Mouse (Mus musculus): ENCODE results near the gene Ube2z. TPM values are rescaled to one million over a fixed set of nuclear protein-coding genes. Genes with fewer than 3 reads are reported as not detected.

The Ube2z gene
- polyA plus RNA-seq, 1 experiment from 2014 or later, result 31.5 TPM

- H3K9me3 ChIP-seq, result no peaks in the 10 kb centered on the region
- peak overlapping the region; percentile 84 for H3K4me3 ChIP-seq
- H3K9ac ChIP-seq, result peak overlapping the region; percentile 70
- ATAC-seq (ENCODE audit: extremely low read depth, insufficient number of reproducible peaks, low FRiP score, low TSS enrichment), result no peak
- H3K27me3 ChIP-seq (replicated peaks), result no peaks in the 10 kb centered on the region
- H3K36me3 ChIP-seq, result peaks cover 17% of the 10 kb centered on the region
- peak overlapping the region; percentile 84 for H3K27ac ChIP-seq (replicated peaks)
- peak overlapping the region; percentile 74 for H3K4me2 ChIP-seq
- peaks cover 23% of the 10 kb centered on the region for H3K4me1 ChIP-seq
- 64% methylated on average over 13 of the region's 13 CpGs for WGBS
Observed at GRCm38 (mm10) chr11:96076221-96077105, 11.3 kb upstream of the Ube2z start.

GRCm38 (mm10) chr11:96075509-96076220 is 10.5 kb upstream of the Ube2z start, which contains the start of gene Atp5g1:
Gene Atp5g1 (minus strand): TSS chr11:96075670.
- Histone ChIP-seq H3K4me2 (peak within 1 kb of the TSS; percentile 74), H3K4me3 (peak within 1 kb of the TSS; percentile 84), H3K27ac (replicated peaks) (peak within 1 kb of the TSS; percentile 89), H3K27me3 (replicated peaks) (no peaks in the 10 kb centered on the region), H3K9me3 (no peaks in the 10 kb centered on the region), H3K36me3 (peaks cover 25% of the 10 kb centered on the region), H3K9ac (peak within 1 kb of the TSS; percentile 95), H3K4me1 (peaks cover 27% of the 10 kb centered on the region)
- ATAC-seq (ENCODE audit: extremely low read depth, insufficient number of reproducible peaks, low FRiP score, low TSS enrichment), result peak; percentile 97
- WGBS, result under 1% methylated on average over 37 of the region's 37 CpGs

DNA sequence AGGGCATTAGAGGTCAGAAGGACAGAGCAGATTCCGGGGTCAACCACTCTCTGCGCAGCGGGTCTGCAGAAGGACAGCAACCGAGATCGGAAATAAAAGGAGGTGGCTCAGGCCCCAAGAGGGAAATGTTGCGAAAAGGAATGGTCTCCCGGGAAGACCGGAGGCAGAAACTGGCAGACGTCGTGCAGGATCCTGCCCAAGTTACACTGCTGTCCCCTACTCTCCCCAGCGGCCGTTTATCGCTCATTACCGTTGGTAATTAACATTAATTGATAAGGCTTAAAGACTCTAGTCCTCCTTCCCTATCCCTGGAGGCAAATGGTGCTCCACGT is 10.0 kb upstream of the Ube2z start:
- Histone ChIP-seq H3K9ac (peak overlapping the region; percentile 95), H3K4me2 (peak overlapping the region; percentile 74), H3K27me3 (replicated peaks) (no peaks in the 10 kb centered on the region), H3K4me1 (peaks cover 27% of the 10 kb centered on the region), H3K27ac (replicated peaks) (peak overlapping the region; percentile 89), H3K9me3 (no peaks in the 10 kb centered on the region), H3K36me3 (peaks cover 30% of the 10 kb centered on the region), H3K4me3 (peak overlapping the region; percentile 84)
- ATAC-seq (ENCODE audit: extremely low read depth, insufficient number of reproducible peaks, low FRiP score, low TSS enrichment), result no peak
- 0% methylated on average over 15 of the region's 15 CpGs for WGBS

- Histone ChIP-seq H3K27ac (replicated peaks) (peak overlapping the region; percentile 89), H3K9me3 (no peaks in the 10 kb centered on the region), H3K4me2 (peak overlapping the region; percentile 74), H3K36me3 (peaks cover 36% of the 10 kb centered on the region), H3K27me3 (replicated peaks) (no peaks in the 10 kb centered on the region), H3K4me1 (peaks cover 27% of the 10 kb centered on the region), H3K9ac (peak overlapping the region; percentile 95), H3K4me3 (peak overlapping the region; percentile 84)
- ATAC-seq (ENCODE audit: extremely low read depth, insufficient number of reproducible peaks, low FRiP score, low TSS enrichment), result no peak
- WGBS, result 11% methylated on average over 17 of the region's 17 CpGs
Observed at GRCm38 (mm10) chr11:96074351-96075176, 9.4 kb upstream of the Ube2z start.

- Histone ChIP-seq H3K27me3 (replicated peaks) (no peaks in the 10 kb centered on the region), H3K4me2 (peak overlapping the region; percentile 74), H3K36me3 (peaks cover 40% of the 10 kb centered on the region), H3K9ac (peak overlapping the region; percentile 95), H3K4me3 (peak overlapping the region; percentile 84), H3K9me3 (no peaks in the 10 kb centered on the region), H3K4me1 (peaks cover 27% of the 10 kb centered on the region), H3K27ac (replicated peaks) (no peak overlapping the region)
- no peak for ATAC-seq (ENCODE audit: extremely low read depth, insufficient number of reproducible peaks, low FRiP score, low TSS enrichment)
- 53% methylated on average over 9 of the region's 9 CpGs for WGBS
Observed at GRCm38 (mm10) chr11:96073295-96073993, 8.3 kb upstream of the Ube2z start.

GRCm38 (mm10) chr11:96071013-96071412 is 5.8 kb upstream of the Ube2z start:
- H3K27me3 ChIP-seq (replicated peaks), result no peaks in the 10 kb centered on the region
- no peak for ATAC-seq (ENCODE audit: extremely low read depth, insufficient number of reproducible peaks, low FRiP score, low TSS enrichment)
- H3K4me3 ChIP-seq, result no peak overlapping the region
- no peak overlapping the region for H3K27ac ChIP-seq (replicated peaks)
- H3K4me2 ChIP-seq, result no peak overlapping the region
- WGBS, result 76% methylated on average over 1 of the region's 1 CpGs
- no peaks in the 10 kb centered on the region for H3K9me3 ChIP-seq
- peaks cover 29% of the 10 kb centered on the region for H3K4me1 ChIP-seq
- H3K36me3 ChIP-seq, result peaks cover 40% of the 10 kb centered on the region
- no peak overlapping the region for H3K9ac ChIP-seq

GRCm38 (mm10) chr11:96070353-96070752 is 5.2 kb upstream of the Ube2z start:
- H3K9me3 ChIP-seq, result no peaks in the 10 kb centered on the region
- H3K4me3 ChIP-seq, result no peak overlapping the region
- no peak overlapping the region for H3K9ac ChIP-seq
- 0 out of 2 replicates have a peak overlapping the region, but pooled peaks have one; percentile 15 for H3K27ac ChIP-seq (replicated peaks)
- peaks cover 34% of the 10 kb centered on the region for H3K4me1 ChIP-seq
- 83% methylated on average over 7 of the region's 7 CpGs for WGBS
- no peak overlapping the region for H3K4me2 ChIP-seq
- ATAC-seq (ENCODE audit: extremely low read depth, insufficient number of reproducible peaks, low FRiP score, low TSS enrichment), result no peak
- H3K27me3 ChIP-seq (replicated peaks), result no peaks in the 10 kb centered on the region
- H3K36me3 ChIP-seq, result peaks cover 40% of the 10 kb centered on the region

GRCm38 (mm10) chr11:96068231-96068630 is 3.0 kb upstream of the Ube2z start:
- Histone ChIP-seq H3K36me3 (peaks cover 34% of the 10 kb centered on the region), H3K4me2 (no peak overlapping the region), H3K9me3 (no peaks in the 10 kb centered on the region), H3K27me3 (replicated peaks) (no peaks in the 10 kb centered on the region), H3K27ac (replicated peaks) (no peak overlapping the region), H3K4me1 (peaks cover 31% of the 10 kb centered on the region), H3K4me3 (no peak overlapping the region), H3K9ac (no peak overlapping the region)
- no peak for ATAC-seq (ENCODE audit: extremely low read depth, insufficient number of reproducible peaks, low FRiP score, low TSS enrichment)
- WGBS, result 78% methylated on average over 5 of the region's 5 CpGs

DNA sequence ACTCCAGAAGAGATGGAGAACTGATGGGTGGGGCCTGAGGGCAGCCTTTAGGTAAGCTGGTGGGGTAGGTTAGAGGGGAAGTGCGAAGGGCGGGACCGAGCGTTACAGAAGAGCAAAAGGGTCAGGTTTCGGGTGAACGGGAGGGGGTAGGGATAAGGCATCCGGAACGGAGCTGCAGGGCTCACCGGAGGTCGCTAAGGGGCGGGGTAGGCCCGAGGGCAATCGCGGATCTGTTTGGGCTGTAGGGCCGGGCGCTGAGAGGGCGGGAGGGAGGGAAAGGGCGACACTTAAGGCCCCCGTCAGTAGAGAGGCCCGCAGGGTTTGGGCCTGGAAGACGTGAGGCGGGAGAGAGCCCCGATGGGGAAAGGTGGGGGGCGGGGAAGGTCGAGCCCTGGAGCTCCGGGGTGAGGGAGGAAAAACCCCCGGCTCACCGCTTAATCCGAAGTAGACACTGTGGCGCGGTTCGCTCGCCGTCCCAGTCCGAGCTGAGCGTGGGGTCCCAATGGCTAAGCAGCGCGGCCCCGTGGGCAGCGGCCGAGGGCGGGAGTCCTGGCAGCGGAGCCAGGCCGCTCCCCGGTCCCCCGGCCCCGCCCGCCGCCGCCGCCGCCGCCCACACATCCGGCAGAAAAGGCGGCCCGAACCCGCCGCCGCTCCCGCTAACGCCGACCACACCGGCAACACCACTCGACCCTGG is 520 bp downstream of the Ube2z start:
- Histone ChIP-seq H3K27me3 (replicated peaks) (no peaks in the 10 kb centered on the region), H3K36me3 (peaks cover 38% of the 10 kb centered on the region), H3K9ac (peak overlapping the region; percentile 98), H3K4me1 (peaks cover 30% of the 10 kb centered on the region), H3K9me3 (no peaks in the 10 kb centered on the region), H3K27ac (replicated peaks) (peak overlapping the region; percentile 88), H3K4me2 (peak overlapping the region; percentile 96), H3K4me3 (peak overlapping the region; percentile 96)
- WGBS, result under 1% methylated on average over 60 of the region's 64 CpGs
- ATAC-seq (ENCODE audit: extremely low read depth, insufficient number of reproducible peaks, low FRiP score, low TSS enrichment), result peak; percentile 66

GRCm38 (mm10) chr11:96058309-96058708 is 6.9 kb downstream of the Ube2z start:
- no peak for ATAC-seq (ENCODE audit: extremely low read depth, insufficient number of reproducible peaks, low FRiP score, low TSS enrichment)
- H3K4me2 ChIP-seq, result no peak overlapping the region
- H3K4me1 ChIP-seq, result peaks cover 12% of the 10 kb centered on the region
- no peaks in the 10 kb centered on the region for H3K27me3 ChIP-seq (replicated peaks)
- H3K9me3 ChIP-seq, result no peaks in the 10 kb centered on the region
- no peak overlapping the region for H3K9ac ChIP-seq
- no peak overlapping the region for H3K4me3 ChIP-seq
- WGBS, result 82% methylated on average over 4 of the region's 4 CpGs
- H3K27ac ChIP-seq (replicated peaks), result no peak overlapping the region
- peaks cover 96% of the 10 kb centered on the region for H3K36me3 ChIP-seq
